Mouse (Mus musculus): Measurements from ENCODE around the gene Myh10.

The Myh10 gene

GRCm38 (mm10) chr11:68745374-68746200, 54.2 kb downstream of the Myh10 start:
- DNase-seq (ENCODE audit: low spot score in 2 of 2): peak; percentile 45 to 69

- peak; percentile 40 to 47 for DNase-seq (ENCODE audit: low spot score in 2 of 2)
Measured at GRCm38 (mm10) chr11:68748121-68748520, 56.8 kb downstream of the Myh10 start.

GRCm38 (mm10) chr11:68750206-68750605, 58.8 kb downstream of the Myh10 start:
- no peak for DNase-seq (ENCODE audit: low spot score in 2 of 2)

- DNase-seq (ENCODE audit: low spot score in 2 of 2): peak in 1 of 2 experiments; percentile 41
Measured at GRCm38 (mm10) chr11:68750938-68751337, 59.6 kb downstream of the Myh10 start.

- DNase-seq (ENCODE audit: low spot score in 2 of 2): no peak
Measured at GRCm38 (mm10) chr11:68754283-68754682, 62.9 kb downstream of the Myh10 start.

- DNase-seq (ENCODE audit: low spot score in 2 of 2): no peak
Measured at GRCm38 (mm10) chr11:68756456-68757348, 65.3 kb downstream of the Myh10 start.

GRCm38 (mm10) chr11:68759691-68760090, 68.3 kb downstream of the Myh10 start:
- no peak for DNase-seq (ENCODE audit: low spot score in 2 of 2)

- no peak for DNase-seq (ENCODE audit: low spot score in 2 of 2)
Measured at GRCm38 (mm10) chr11:68761155-68761554, 69.8 kb downstream of the Myh10 start.

- no peak for DNase-seq (ENCODE audit: low spot score in 2 of 2)
Measured at GRCm38 (mm10) chr11:68761664-68762063, 70.3 kb downstream of the Myh10 start.

GRCm38 (mm10) chr11:68764622-68765021, 73.3 kb downstream of the Myh10 start:
- DNase-seq (ENCODE audit: low spot score in 2 of 2): no peak

- no peak for DNase-seq (ENCODE audit: low spot score in 2 of 2)
Measured at GRCm38 (mm10) chr11:68767762-68768542, 76.6 kb downstream of the Myh10 start.

GRCm38 (mm10) chr11:68769770-68770510, 78.6 kb downstream of the Myh10 start:
- DNase-seq (ENCODE audit: low spot score in 2 of 2): no peak

- no peak for DNase-seq (ENCODE audit: low spot score in 2 of 2)
Measured at GRCm38 (mm10) chr11:68776147-68776655, 84.8 kb downstream of the Myh10 start.

GRCm38 (mm10) chr11:68777933-68778332, 86.6 kb downstream of the Myh10 start:
- DNase-seq (ENCODE audit: low spot score in 2 of 2): no peak

GRCm38 (mm10) chr11:68778855-68779254, 87.5 kb downstream of the Myh10 start:
- no peak for DNase-seq (ENCODE audit: low spot score in 2 of 2)

GRCm38 (mm10) chr11:68779735-68780465, 88.5 kb downstream of the Myh10 start:
- DNase-seq (ENCODE audit: low spot score in 2 of 2): peak in 1 of 2 experiments; percentile 27

- no peak for DNase-seq (ENCODE audit: low spot score in 2 of 2)
Measured at GRCm38 (mm10) chr11:68780466-68781114, 89.2 kb downstream of the Myh10 start.

- DNase-seq (ENCODE audit: low spot score in 2 of 2): no peak
Measured at GRCm38 (mm10) chr11:68782336-68782735, 91.0 kb downstream of the Myh10 start.

GRCm38 (mm10) chr11:68785813-68786212, 94.5 kb downstream of the Myh10 start:
- DNase-seq (ENCODE audit: low spot score in 2 of 2): no peak

- DNase-seq (ENCODE audit: low spot score in 2 of 2): no peak
Measured at GRCm38 (mm10) chr11:68787222-68787621, 95.9 kb downstream of the Myh10 start.
